Mouse (Mus musculus) myocyte (in vitro differentiated cells): ENCODE results near the gene Zfp943.

Experiments
- CEBPB ChIP-seq: IDR thresholded peaks from 2 replicates; pipeline ENCODE4 v1.6.1; 2011; ENCODE audit warnings: mild to moderate bottlenecking, moderate library complexity; ENCODE audit not compliant: poor library complexity, insufficient read depth, severe bottlenecking
- E2F4 ChIP-seq: IDR thresholded peaks from one replicate; pipeline ENCODE4 v1.6.1; 2011; ENCODE audit warnings: mild to moderate bottlenecking, control low read depth, moderate library complexity; ENCODE audit not compliant: insufficient read depth
- MAX ChIP-seq: IDR thresholded peaks from one replicate; pipeline ENCODE4 v1.6.1; 2011; ENCODE audit warnings: low read depth, mild to moderate bottlenecking, control low read depth
- MYOG ChIP-seq, 3 experiments: IDR thresholded peaks; one replicate each; pipeline ENCODE4 v1.6.1; 2011; ENCODE audit warnings: control low read depth in 2 of 3, low read depth in 2 of 3, mild to moderate bottlenecking in 2 of 3; ENCODE audit not compliant: insufficient read length in 2 of 3, control insufficient read depth in 1 of 3, insufficient read depth in 1 of 3
- POLR2A ChIP-seq: IDR thresholded peaks from one replicate; pipeline ENCODE4 v1.6.1; 2011; ENCODE audit warnings: low read depth, mild to moderate bottlenecking, control low read depth, moderate library complexity; ENCODE audit not compliant: insufficient read length
- REST ChIP-seq: IDR thresholded peaks from one replicate; pipeline ENCODE4 v1.6.1; 2011; ENCODE audit warnings: mild to moderate bottlenecking, control low read depth, moderate library complexity; ENCODE audit not compliant: insufficient read depth, insufficient read length

- no peak for TF ChIP-seq POLR2A
- TF ChIP-seq MYOG (IDR thresholded peaks at IDR 0.05; ENCODE audit: control insufficient read depth in 1 of 3, insufficient read depth in 1 of 3, insufficient read length in 2 of 3, low read depth in 2 of 3) = no peak
- no peak for TF ChIP-seq MAX
- no peak for TF ChIP-seq CEBPB
- TF ChIP-seq E2F4 = no peak
- no peak for TF ChIP-seq REST
These were observed 156.4 kb downstream of the Zfp943 start for GRCm38 (mm10) chr17:22118770-22119169.
